Mouse (Mus musculus) heart, postnatal 25 days (tissue): ENCODE measurements around the gene Zrsr2. TPM values are rescaled to one million over a fixed set of nuclear protein-coding genes. Genes with fewer than 3 reads are reported as not detected.
A peak's percentile ranks its signal among the peaks of the same experiment; 100 is the strongest.

Experiments
- DNase-seq: peaks from one replicate; pipeline ENCODE4 v3.0.0; 2022; ENCODE audit warnings: low spot score
- intact Hi-C: fragments of 180-260 bp; cut with DNase I; formaldehyde crosslinking; loops from one replicate; pipeline ENCODE4 v1.15.1; 2025
- total RNA-seq, 2 experiments: library from RNA; stranded (reverse); gene quantifications; 2 replicates each; pipeline ENCODE4 v1.2.3; 2021

Zrsr2 gene
- 10 to 100 TPM in 1 of 2 experiments, 1 to 10 TPM in 1; 8.9 to 11.9 TPM for total RNA-seq

GRCm38 (mm10) chrX:163958467-163958875 lies at the start of gene Zrsr2:
Gene Zrsr2, minus strand, starts transcription at chrX:163958661.
- intact Hi-C loops = loop anchor here (5.0 to 10.0 kb wide), 2 partner anchors 49 to 106 kb away; no protein-coding TSS in a partner anchor

DNA sequence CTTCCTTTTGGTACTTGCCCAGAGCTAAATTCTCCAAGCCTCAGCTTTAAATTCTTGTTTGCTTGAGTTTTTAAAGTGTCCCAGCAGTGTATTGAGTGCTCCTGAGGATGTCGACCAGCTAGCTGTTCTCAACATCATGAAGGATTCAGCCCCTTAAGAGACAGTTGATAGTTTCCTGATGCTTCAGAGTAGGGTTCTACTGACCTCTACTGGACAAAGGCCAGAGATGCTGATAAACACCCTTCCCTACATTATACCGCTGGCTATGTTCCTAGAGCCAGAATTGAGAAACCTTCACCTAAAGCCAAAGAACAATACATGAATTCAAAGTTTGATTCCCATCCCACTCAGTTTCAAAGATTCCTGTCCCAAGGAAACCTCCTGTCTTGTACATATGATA lies 46.3 kb upstream of the Zrsr2 start:
- DNase-seq = no peak
- intact Hi-C loops = loop anchor here (5.0 kb wide), 2 partner anchors 48 to 178 kb away; partner anchors contain the start of gene Zrsr2

More at GRCm38 (mm10) chrX:163958467-163958875, at the start of gene Zrsr2:
- peak; percentile 66 for DNase-seq

GRCm38 (mm10) chrX:163999848-164000247 lies 41.4 kb upstream of the Zrsr2 start:
- intact Hi-C loops = loop anchor here (5.0 kb wide), 1 partner anchor 173 kb away; no protein-coding TSS in a partner anchor

DNA sequence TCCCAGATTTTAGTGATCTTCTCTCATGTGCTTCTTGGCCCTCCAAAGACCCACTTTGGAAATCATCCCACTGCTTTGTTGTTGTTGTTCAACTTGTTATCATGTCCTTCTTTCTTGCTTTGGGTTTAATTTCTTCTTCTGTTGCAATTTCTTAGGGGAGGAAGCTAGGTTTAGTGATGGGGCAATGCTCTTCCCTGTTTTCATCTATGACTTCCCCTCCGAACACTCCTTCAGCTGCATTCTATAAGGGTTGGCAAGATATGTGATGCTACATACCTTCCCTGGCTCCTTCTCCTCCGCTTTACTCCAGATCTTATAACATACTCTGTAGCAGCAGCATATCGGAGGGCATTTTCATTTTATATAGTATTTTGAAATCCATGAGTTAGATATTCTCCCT lies 38.3 kb upstream of the Zrsr2 start:
- intact Hi-C loops = no loop called here
- DNase-seq = no peak

More at GRCm38 (mm10) chrX:163999848-164000247, 41.4 kb upstream of the Zrsr2 start:
- no peak for DNase-seq

GRCm38 (mm10) chrX:163987718-163988374 lies 29.4 kb upstream of the Zrsr2 start:
- DNase-seq = no peak
- intact Hi-C loops = no loop called here

- no peak for DNase-seq
- intact Hi-C loops = no loop called here
Measured at GRCm38 (mm10) chrX:163982129-163982528, 23.7 kb upstream of the Zrsr2 start.

- no peak for DNase-seq
- intact Hi-C loops = no loop called here
Measured at GRCm38 (mm10) chrX:163981500-163981899, 23.0 kb upstream of the Zrsr2 start.

GRCm38 (mm10) chrX:163981092-163981491 lies 22.6 kb upstream of the Zrsr2 start:
- intact Hi-C loops = no loop called here

DNA sequence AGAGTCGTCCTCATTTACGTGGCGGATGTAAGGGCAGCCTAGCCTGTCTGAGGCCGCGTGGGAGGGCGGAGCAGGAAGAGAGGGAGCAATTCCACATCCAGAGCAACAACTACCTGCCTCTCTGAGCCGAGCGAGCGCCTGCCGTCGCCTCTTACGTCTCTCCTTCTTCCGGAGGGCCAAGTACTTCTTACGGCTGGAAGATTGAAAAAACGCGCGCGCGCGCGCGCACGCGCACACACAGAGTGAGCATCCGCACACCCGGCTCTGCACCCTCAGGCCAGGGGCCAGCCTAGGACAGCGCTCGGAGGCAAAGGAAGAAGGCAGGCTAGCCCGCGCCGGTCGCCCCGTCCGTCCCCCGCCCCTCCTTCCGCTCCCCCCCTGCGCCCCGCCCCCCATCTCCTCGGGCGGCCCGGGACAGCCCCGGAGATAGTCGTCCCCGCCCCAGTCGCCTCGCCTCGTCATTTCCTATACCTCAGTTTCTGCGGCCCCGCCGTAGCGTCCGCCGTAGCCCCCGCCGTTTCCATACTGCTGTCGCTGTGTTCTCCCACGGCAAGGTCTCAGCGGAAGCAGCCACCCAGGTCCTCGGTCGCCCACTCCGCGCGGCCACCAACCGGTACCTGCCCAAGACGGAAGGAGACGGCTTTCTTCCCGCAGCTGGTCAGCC lies 526 bp downstream of the Zrsr2 start:
- DNase-seq = peak; percentile 11
- intact Hi-C loops = loop anchor here (5.0 to 10.0 kb wide), 2 partner anchors 49 to 107 kb away; no protein-coding TSS in a partner anchor

More at GRCm38 (mm10) chrX:163981092-163981491, 22.6 kb upstream of the Zrsr2 start:
- DNase-seq = no peak

DNA sequence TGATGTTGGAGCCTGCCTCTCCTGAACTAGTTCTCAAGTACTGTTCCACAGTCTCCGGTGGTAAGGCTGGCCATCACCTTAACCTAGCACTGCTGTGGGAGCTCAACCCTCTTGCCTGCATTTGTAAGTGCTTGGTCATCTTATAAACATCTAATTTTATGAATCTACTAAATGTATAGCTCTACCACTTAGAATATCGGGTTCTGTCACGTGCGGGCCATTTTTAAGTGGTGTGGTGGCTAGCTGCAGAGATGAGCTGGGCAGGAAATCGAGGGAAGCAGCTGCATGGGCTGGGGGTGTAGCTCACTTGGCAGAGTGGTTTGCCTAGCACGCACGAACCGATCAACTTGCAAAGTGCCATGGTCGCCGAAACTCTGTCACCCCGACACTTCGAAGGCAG lies 1.1 kb downstream of the Zrsr2 start:
- intact Hi-C loops = loop anchor here (5.0 to 10.0 kb wide), 2 partner anchors 50 to 107 kb away; no protein-coding TSS in a partner anchor
- no peak for DNase-seq

GRCm38 (mm10) chrX:163951618-163952017 lies 6.8 kb downstream of the Zrsr2 start:
- no peak for DNase-seq
- intact Hi-C loops = loop anchor here (10.0 kb wide), 1 partner anchor 113 kb away; no protein-coding TSS in a partner anchor

GRCm38 (mm10) chrX:163944381-163944780 lies 14.1 kb downstream of the Zrsr2 start:
- intact Hi-C loops = no loop called here
- no peak for DNase-seq

DNA sequence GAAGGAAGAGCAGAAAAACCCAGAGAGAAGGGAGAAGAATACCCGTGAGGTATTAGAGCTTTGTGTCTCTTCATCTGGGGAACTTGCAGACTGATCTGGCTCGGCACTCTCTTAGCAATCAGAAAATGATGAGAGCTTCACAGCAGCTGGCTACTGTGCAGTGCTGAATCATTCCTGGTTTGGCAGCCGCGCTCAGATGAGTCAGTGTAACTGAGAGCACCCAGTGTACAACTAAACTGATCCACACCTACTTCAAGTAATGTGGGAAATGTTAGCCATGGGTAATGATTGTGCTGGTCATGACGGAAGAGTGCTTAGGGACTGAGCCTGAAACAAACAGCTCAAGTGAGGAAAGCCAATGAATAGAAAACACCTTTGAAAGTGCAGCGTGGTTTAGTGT lies 19.9 kb downstream of the Zrsr2 start:
- intact Hi-C loops = no loop called here

DNA sequence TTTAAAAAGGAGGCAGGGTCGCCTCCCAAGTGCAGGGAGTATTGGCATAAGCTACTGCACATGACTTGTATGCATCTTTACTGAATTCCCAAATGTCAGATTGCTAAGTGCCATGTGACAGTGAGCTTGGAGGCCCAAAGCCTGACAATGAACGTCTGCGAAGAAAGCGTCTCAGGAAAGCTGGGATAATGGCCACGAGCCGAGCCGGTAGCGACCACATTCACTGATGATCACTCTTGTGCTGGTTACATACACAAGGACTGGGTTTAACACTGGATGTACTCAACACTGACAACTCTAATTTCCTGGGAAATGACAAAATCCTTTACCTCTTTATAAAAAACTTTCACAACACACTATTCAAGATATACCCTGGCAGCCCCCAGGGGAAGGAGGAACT lies 23.7 kb downstream of the Zrsr2 start:
- intact Hi-C loops = no loop called here
- DNase-seq = no peak

More for the DNA sequence above, 19.9 kb downstream of the Zrsr2 start:
- DNase-seq = peak; percentile 16

GRCm38 (mm10) chrX:163929550-163929949 lies 28.9 kb downstream of the Zrsr2 start:
- intact Hi-C loops = no loop called here
- no peak for DNase-seq

DNA sequence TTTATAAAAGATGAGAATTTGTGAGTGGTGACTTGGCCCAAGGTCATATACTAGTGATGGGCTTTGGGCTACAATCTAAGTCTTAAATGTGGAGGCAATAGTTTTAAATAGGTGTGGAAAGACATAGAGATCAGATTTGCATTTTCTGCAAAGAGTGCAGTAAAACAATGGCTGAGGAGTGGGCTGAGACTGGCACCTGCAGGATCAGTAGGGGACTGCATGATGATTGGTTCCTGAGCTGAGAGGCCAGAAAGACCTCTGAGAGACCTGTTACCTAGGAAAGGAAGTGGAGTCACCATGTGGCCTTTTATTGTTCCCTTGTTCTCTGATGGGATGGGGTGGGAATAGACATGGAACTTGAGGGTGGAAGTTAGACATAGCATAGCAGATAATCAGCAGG lies 45.7 kb downstream of the Zrsr2 start:
- intact Hi-C loops = no loop called here
- DNase-seq = no peak

- intact Hi-C loops = loop anchor here (5.0 kb wide), 1 partner anchor 82 kb away; no protein-coding TSS in a partner anchor
- peak; percentile 11 for DNase-seq
Measured at GRCm38 (mm10) chrX:163909381-163909780, 49.1 kb downstream of the Zrsr2 start.

GRCm38 (mm10) chrX:163908337-163909250 lies 49.9 kb downstream of the Zrsr2 start, which contains the start of gene Ap1s2:
Gene Ap1s2, plus strand, starts transcription at chrX:163909017.
- intact Hi-C loops = loop anchor here (5.0 kb wide), 1 partner anchor 81 kb away; no protein-coding TSS in a partner anchor
- DNase-seq = peak; percentile 92

DNA sequence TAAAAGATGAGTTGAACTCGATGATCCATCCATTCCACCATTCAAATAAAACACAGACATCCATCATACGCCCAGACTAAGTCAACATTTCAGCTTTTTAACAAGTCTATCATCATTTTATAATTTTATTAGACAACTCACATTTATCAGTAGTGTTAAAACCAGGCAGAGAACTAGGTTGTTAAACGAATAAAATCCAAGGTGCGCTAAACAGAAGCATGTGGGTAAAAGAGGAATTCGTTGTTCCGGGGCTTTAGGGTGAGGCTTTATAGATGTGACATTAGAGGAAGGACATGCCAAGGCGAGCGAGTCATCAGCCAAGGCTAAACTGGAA lies 50.5 kb downstream of the Zrsr2 start:
- DNase-seq = no peak
- intact Hi-C loops = loop anchor here (5.0 kb wide), 1 partner anchor 81 kb away; no protein-coding TSS in a partner anchor

DNA sequence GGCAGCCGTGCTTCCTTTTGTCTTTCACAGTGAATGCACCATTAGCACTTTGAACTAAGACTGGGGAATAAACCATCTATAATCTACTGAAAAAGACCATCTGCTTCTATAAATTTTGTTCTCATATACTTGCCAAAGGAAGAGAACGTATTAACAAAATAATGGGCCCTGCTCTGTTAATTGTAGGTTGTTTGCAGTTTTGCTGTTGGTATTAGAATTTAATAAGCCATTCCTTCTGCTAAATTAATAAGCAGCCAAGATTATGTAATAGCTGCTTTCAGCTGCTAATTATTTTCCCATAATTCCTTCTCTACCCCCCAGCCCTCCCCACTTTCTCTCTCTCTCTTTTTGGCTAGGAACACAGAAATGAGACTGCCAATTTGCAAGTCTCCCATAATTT lies 51.6 kb downstream of the Zrsr2 start:
- intact Hi-C loops = loop anchor here (5.0 kb wide), 1 partner anchor 80 kb away; no protein-coding TSS in a partner anchor
- DNase-seq = no peak
